Mouse (Mus musculus) spleen, postnatal 36 days (tissue): ENCODE data around the gene Bcas1.
"Not testable (repeated sequence)": the region's sequence is repeated elsewhere in the genome, so short reads cannot be mapped to it uniquely, and the experiment has no call there.

ENCODE experiments used
- DNase-seq, 2 experiments: peaks; one replicate each; pipeline ENCODE4 v3.0.0; 2022; ENCODE audit warnings: low spot score in 2 of 2, mixed read lengths in 1 of 2

The Bcas1 gene

DNA sequence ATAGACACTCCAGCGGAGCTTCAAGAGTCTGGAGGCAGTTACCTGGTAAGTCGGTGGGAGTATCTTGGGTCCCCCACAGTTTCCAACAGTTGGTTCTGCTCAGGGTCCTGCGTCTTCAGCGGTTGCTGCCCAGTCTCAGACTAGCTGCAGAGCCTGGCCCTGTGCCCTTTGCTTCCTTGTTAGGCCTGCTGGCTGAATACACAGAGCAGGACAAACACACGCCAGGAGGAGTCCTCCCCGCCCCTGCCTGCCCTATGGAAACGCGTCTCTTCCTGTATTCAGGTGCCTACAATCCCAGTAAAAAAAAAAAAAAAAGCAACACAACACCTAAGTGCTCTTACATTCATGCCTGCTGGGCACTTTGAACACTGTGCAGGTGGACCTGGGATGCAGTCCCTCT is at the start of gene Bcas1:
Bcas1 (minus strand) TSS at position 142 of the 400 bp plus-strand sequence.
- no peak for DNase-seq

DNA sequence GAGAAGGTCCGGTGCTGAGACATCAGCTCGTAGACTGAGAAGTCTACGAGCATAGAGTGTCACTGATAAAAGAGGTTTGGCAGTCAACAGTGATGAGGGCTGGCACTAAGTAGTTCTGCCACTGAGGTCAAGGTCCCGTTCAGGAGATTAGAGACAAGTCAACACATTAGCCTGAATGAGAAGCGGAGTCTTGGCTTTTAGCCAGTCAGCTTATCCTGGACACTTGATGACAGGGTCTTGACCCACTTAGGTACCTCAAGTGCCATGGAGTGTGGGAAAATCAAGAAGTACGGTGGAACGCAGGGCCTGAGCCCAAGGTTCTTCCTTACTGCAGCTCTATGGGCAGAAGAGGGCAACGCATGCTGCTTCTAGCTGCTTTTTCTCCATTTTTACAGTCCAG is 49.0 kb upstream of the Bcas1 start:
- DNase-seq: no peak

GRCm38 (mm10) chr2:170476215-170476614 is 48.6 kb upstream of the Bcas1 start:
- no peak for DNase-seq

DNA sequence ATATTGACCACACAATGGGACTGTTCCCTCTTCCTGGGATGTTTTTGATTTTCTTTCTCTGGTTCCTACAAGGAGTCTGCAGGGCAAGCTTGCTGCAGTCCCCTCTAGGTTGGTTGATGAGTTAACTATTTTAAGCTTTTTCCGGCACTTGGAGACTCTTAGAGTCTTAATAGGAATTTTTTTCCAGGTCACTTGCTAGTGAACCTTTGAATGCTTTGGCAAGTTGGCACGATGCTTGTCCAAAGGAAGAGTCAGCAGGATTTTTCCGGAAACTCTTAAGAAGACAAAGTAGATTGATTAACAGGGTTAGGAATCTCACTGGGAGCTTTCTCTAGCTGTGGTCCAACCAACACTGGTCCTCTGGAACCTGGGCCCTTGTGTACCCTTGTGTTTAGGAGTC is 47.5 kb upstream of the Bcas1 start:
- DNase-seq: no peak

GRCm38 (mm10) chr2:170474125-170474524 is 46.5 kb upstream of the Bcas1 start:
- DNase-seq: no peak

- no peak for DNase-seq
These were observed 42.9 kb upstream of the Bcas1 start for GRCm38 (mm10) chr2:170470591-170470990.

DNA sequence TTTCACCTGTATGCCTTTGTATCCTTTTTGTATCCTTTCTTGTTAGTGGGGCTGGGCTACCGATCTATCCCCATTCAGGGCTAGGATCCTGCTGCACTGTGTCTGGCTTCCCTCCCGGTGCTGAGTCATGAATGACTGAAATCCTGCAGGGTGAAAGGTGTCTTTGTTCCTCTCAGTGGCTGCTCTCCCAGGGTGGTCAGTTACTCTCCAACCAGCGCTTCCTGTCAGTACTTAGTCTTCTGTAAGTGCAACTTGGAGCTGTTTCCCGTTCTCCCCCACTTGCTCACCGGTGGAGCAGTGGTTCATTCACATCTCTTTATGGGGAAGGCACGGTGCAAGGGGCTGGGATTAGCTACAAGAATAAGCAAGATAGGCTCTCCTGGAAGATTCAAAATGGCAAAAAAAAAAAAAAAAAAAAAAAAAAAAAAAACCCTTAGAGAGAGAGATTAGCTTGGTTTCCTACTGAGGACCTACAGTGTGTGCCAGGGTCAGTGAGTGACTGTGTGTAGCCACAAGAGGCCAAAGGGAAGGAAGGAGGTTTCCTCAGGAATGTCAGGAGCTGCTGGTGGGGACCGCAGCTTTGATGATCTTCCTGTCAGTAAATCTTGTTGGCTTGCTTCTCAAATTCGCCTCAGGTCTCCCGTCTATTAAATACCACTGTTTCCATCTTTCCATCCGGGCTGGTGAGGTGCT is 42.1 kb upstream of the Bcas1 start:
- DNase-seq: no peak

DNA sequence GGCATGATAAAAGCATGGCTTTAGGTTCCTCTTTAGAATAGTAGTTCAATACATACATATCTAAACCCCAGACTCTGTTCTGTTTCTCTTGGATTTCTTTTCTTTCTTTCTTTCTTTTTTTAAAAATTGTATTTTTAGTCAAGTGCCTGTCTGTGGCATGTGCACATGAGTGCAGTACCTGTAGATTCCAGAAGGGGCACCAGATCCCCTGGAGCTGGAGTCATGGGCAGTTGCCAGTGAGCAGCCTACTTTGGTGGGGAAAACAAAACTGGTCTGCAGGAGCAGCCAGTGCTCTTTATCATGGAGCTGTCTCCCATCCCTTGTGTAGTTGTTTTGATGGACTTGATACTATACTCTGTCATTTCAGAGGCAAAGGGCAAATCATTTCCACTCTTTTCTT is 40.4 kb upstream of the Bcas1 start:
- no peak for DNase-seq

DNA sequence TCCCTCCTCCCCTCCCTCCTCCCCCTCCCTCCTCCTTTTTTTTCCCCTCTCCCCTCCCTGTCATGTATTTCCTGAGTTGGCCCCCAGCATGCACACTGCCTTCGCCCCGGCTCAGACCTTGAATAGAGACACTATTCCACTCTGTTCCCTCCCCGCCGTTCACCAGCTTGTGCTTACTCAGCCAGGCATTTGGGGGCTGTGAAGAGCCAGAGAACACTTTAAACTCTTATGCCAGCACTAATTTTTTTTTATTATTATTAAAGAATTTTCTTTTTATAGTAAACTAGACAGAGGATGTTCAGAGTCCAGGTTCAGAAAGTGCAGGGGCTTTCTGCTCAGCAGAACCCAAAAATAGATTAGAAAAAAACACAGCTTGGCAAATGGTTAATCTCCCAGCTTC is 37.2 kb upstream of the Bcas1 start:
- DNase-seq: no peak

DNA sequence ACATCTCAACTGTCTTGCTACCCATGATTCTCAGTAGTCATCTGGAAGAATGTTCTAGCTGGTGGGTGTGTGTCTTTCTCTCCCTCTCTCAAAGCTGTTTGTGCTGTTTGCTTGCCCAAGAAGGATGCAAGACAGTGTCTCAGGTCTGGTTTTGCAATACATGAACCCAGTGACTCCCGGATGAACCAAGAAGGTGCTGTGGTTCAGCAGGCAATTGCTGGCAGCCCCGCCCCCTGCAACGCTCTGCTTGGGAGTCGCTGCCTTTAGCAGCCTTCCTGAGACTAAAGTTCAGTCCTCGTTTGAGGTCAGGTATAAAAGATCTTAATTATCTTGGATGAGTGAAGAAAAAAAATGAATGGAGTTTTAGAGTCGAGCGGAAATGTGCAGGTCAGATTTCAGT is 34.0 kb upstream of the Bcas1 start:
- no peak for DNase-seq

- DNase-seq: no peak
These were observed 32.2 kb upstream of the Bcas1 start for GRCm38 (mm10) chr2:170459805-170460204.

DNA sequence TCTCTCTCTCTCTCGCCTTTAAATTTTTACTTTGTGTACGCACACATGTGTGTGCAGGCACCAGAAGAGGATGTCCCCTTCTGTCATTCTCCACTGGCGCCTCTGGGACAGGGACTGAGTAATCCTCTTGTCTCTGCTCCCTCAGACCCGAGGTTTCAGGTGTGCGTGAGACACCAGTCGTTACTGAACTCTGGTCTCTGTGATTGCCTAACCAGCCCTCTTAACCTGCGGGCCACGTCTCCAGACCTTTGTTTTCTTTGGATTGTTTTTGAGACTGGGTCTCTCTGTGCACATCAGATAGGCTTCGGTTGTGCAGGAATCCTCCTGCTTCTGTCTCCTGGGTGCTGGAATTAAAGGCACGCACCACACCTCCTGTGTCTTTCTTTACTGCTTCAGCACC is 31.5 kb upstream of the Bcas1 start:
- no peak for DNase-seq

GRCm38 (mm10) chr2:170453809-170454208 is 26.2 kb upstream of the Bcas1 start:
- DNase-seq: not testable (repeated sequence)

DNA sequence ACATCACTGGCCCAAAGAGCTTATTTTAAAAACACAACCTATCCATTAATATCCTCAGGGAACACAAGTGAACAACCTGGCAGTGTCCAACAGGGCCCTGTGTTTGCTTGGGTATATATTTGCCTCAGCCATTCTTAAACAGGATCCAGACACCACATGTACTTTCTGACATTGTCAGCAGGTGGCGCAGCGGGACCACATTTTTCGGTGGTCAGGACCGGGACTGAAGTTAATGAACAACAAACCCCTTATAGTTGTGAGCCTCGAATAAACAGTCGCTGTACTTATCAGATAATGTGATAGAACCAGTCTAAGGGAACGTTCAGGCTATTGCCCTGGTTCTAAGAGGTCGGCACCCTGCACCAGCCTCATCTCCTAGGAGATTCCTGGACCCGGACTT is 23.3 kb upstream of the Bcas1 start:
- DNase-seq: peak; percentile 32 to 43

DNA sequence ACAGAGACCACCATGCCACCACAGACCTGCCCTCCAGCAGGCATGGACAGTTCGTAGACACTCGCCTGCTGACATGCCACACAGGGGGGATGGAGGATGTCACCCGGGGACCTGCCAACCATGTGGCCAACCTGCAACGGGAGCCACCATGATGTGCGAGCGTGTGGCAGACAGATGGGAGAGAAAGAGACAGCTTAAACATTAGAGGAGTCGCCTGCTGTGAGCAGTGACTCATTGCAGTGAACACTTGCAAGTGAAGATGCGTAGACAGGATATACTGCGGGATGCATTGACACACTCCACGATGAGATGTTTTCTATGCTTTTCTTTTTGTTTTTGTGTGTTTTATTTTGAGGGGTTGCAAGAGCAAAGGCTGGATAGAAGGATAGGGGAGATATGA is 20.0 kb upstream of the Bcas1 start:
- no peak for DNase-seq

DNA sequence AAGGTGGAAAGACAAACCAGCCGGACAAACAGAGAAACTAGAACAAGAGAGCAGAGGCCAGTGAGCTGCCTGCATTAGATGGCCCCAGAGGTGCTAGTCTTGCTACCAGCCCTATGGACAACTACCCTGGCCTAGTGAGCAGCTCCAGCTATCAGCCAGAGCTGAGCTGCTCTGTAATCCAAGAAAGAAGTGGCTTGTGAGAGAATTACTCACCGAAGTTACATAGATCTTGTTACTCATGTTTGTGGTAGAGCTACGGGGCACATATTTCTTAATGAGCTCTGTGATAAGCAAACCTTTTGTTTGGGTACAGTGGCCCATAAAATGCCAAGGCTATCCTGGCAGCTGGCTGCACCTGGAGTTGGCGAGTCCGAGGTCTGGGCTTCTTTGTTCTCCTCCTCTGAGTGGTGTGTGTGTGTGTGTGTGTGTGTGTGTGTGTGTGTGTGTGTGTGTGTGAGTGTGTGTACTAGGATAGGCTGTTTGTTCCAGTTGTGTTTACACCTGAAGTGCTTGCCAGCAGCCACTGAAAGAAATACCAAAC is 19.3 kb upstream of the Bcas1 start:
- no peak for DNase-seq

- DNase-seq: no peak
These were observed 18.2 kb upstream of the Bcas1 start for GRCm38 (mm10) chr2:170445861-170446260.

DNA sequence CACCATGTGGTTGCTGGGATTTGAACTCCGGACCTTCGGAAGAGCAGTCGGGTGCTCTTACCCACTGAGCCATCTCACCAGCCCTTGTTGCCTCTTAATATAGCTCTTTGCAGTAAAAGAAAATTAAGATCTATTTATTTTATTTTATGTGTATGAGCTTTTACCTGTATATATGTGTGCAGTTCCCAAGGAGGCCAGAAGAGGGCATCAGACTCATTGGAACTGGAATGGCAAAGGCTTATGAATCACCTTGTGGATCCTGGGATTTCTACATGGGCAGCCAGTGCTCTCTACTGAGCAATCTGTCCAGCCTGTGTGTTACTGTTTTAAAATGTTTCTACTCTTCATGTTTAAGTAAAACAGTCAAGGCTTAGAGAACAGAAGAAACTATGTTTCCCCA is 14.9 kb upstream of the Bcas1 start:
- DNase-seq: no peak

- no peak for DNase-seq
These were observed 11.1 kb upstream of the Bcas1 start for GRCm38 (mm10) chr2:170438782-170439181.

- DNase-seq: peak in 1 of 2 experiments; percentile 22
These were observed 8.6 kb upstream of the Bcas1 start for GRCm38 (mm10) chr2:170436204-170436603.

GRCm38 (mm10) chr2:170432152-170432551 is 4.5 kb upstream of the Bcas1 start:
- DNase-seq: no peak

DNA sequence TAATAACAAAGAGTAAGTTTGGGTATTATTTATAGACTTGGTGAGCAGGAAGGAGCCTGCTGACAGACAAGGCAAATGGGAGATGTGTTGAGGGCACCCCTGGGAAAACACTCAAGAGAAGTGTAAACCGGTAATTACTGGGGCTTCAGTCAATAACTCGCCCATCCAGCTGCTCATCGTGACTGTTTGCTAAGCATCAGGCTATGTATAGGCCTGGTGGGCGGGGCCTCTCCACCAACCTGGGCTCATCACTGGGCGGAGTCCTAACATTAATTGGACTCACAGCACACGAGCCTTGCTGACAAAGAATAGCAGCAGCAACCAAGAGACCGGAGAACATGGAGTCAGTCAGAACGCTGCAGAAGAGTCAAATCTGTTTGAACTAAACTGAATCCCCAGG is 1.3 kb upstream of the Bcas1 start:
- no peak for DNase-seq

DNA sequence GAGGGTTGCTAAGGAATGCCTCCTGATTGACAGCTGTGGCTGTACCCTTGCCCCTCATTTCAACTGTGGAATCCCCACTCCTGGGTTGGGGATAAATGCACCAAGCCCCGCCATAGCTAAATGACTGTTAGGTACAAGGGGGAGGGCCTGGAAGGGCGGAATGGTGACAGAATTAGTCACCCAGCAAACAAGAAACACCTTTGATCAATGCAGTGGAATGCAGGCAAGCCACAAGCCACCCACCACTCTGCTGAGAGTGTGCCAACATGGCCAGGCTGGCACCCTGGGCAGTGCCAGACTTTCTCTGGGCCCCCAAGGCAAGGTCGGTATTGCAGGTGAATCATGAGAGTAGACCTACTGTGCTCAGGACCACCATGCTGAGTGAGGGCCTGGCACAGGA is 3.5 kb downstream of the Bcas1 start:
- DNase-seq: no peak

DNA sequence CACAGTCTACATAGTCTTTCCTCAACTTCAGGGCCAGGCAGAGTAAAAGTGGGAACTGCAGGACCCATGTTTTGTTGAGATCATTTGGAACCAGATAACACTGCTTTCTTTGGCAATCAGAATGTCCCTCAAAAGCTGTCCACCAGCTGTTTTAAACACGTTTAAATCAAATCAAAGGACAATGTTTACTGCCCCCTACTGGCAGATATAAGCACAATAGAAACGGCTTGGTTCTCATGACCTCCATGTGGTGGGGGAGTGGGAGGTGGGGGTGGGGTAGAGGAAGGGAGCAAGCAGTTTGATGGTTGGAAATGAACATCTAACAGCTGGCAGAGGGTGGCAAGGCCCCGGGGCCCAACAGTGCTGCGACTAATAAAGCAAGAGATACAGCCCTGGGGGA is 5.7 kb downstream of the Bcas1 start:
- no peak for DNase-seq
